Mouse (Mus musculus): Measurements from ENCODE around the gene Golga1.

Golga1 gene

GRCm38 (mm10) chr2:39007865-39008264 lies 57.5 kb downstream of the Golga1 start:
- peak; percentile 92 for DNase-seq (ENCODE audit: extremely low read depth, insufficient read length, low spot score)

GRCm38 (mm10) chr2:39006149-39006730 lies 59.1 kb downstream of the Golga1 start:
- DNase-seq (ENCODE audit: extremely low read depth, insufficient read length, low spot score) = no peak

- peak; percentile 26 for DNase-seq (ENCODE audit: extremely low read depth, insufficient read length, low spot score)
Observed at GRCm38 (mm10) chr2:39005574-39006079, 59.7 kb downstream of the Golga1 start, which contains the start of gene Rpl35. Rpl35 (minus strand) TSS chr2:39005624.

GRCm38 (mm10) chr2:39004880-39005435 lies 60.4 kb downstream of the Golga1 start, which contains the start of gene Arpc5l:
Arpc5l (plus strand) TSS chr2:39005348.
- peak; percentile 97 for DNase-seq (ENCODE audit: extremely low read depth, insufficient read length, low spot score)

GRCm38 (mm10) chr2:39004372-39004771 lies 61.0 kb downstream of the Golga1 start:
- no peak for DNase-seq (ENCODE audit: extremely low read depth, insufficient read length, low spot score)

- DNase-seq (ENCODE audit: extremely low read depth, insufficient read length, low spot score) = no peak
Observed at GRCm38 (mm10) chr2:39003512-39003911, 61.8 kb downstream of the Golga1 start.

- no peak for DNase-seq (ENCODE audit: extremely low read depth, insufficient read length, low spot score)
Observed at GRCm38 (mm10) chr2:39003106-39003505, 62.2 kb downstream of the Golga1 start.

- no peak for DNase-seq (ENCODE audit: extremely low read depth, insufficient read length, low spot score)
Observed at GRCm38 (mm10) chr2:39001866-39002265, 63.5 kb downstream of the Golga1 start.

- no peak for DNase-seq (ENCODE audit: extremely low read depth, insufficient read length, low spot score)
Observed at GRCm38 (mm10) chr2:39000587-39000919, 64.8 kb downstream of the Golga1 start.

- peak; percentile 39 for DNase-seq (ENCODE audit: extremely low read depth, insufficient read length, low spot score)
Observed at GRCm38 (mm10) chr2:38999910-39000586, 65.3 kb downstream of the Golga1 start.

GRCm38 (mm10) chr2:38999381-38999780 lies 66.0 kb downstream of the Golga1 start:
- no peak for DNase-seq (ENCODE audit: extremely low read depth, insufficient read length, low spot score)

- DNase-seq (ENCODE audit: extremely low read depth, insufficient read length, low spot score) = peak; percentile 92
Observed at GRCm38 (mm10) chr2:38997386-38998374, 67.7 kb downstream of the Golga1 start, which contains the start of gene Wdr38. Wdr38 (plus strand) TSS chr2:38997476.

GRCm38 (mm10) chr2:38992452-38992851 lies 72.9 kb downstream of the Golga1 start:
- DNase-seq (ENCODE audit: extremely low read depth, insufficient read length, low spot score) = no peak

- no peak for DNase-seq (ENCODE audit: extremely low read depth, insufficient read length, low spot score)
Observed at GRCm38 (mm10) chr2:38992004-38992403, 73.3 kb downstream of the Golga1 start.

GRCm38 (mm10) chr2:38988929-38989328 lies 76.4 kb downstream of the Golga1 start:
- DNase-seq (ENCODE audit: extremely low read depth, insufficient read length, low spot score) = no peak

- DNase-seq (ENCODE audit: extremely low read depth, insufficient read length, low spot score) = peak; percentile 81
Observed at GRCm38 (mm10) chr2:38987803-38988510, 77.4 kb downstream of the Golga1 start.

GRCm38 (mm10) chr2:38987371-38987770 lies 78.0 kb downstream of the Golga1 start:
- DNase-seq (ENCODE audit: extremely low read depth, insufficient read length, low spot score) = peak; percentile 86

GRCm38 (mm10) chr2:38986580-38986979 lies 78.8 kb downstream of the Golga1 start:
- DNase-seq (ENCODE audit: extremely low read depth, insufficient read length, low spot score) = peak; percentile 90

- no peak for DNase-seq (ENCODE audit: extremely low read depth, insufficient read length, low spot score)
Observed at GRCm38 (mm10) chr2:38983456-38983855, 81.9 kb downstream of the Golga1 start.

GRCm38 (mm10) chr2:38977837-38978236 lies 87.5 kb downstream of the Golga1 start:
- no peak for DNase-seq (ENCODE audit: extremely low read depth, insufficient read length, low spot score)

Measured in 3134 (cell line).